Mouse (Mus musculus): ENCODE measurements around the gene Relt. TPM values are rescaled to one million over a fixed set of nuclear protein-coding genes. Genes with fewer than 3 reads are reported as not detected.

Relt gene
- polyA plus RNA-seq, 1 experiment from 2014 or later: 4.2 TPM

DNA sequence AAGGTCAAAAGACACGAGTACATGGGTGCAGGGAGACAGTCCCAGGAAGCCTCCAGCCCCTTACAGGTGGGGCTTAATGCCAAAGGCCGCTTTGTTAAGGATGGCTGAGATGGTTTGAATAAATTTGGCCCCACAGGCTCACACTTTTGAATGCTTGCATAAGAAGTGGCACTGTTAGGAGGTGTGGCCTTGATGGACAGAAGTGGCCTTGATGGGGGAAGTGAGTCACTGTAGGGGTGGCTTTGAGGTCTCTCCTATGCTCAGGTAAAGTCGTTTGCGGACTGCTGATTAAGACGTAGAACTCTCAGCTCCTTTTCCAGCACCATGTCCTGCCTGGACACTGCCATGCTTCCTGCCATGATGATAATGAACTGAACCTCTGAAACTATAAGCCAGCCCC is 34.6 kb upstream of the Relt start:
- Histone ChIP-seq H3K4me2 (replicated peaks) (no peak overlapping the region), H3K27me3 (no peaks in the 10 kb centered on the region), H3K9me3 (replicated peaks) (no peaks in the 10 kb centered on the region)

DNA sequence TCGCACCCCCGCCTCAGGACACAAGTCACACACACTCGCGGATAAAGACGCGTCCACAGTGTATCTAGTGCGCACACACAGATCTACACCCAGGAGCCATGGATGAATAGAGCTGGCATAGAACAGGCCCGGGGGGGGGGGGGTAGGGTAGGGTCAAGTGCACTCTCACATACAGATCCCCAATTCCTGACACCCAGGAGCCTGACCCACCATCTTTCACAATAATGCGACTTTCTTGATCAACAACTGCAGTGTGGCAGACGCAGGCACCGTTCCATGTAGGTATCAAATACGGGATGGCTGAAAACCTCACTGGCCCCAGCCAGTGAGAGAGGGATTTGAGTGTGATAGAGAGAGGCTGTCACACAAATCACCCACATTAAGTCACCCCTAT is 31.6 kb upstream of the Relt start:
- H3K4me3 ChIP-seq (replicated peaks): peak overlapping the region; percentile 51
- WGBS: 2% methylated on average over 11 of the region's 12 CpGs
- no peak for ATAC-seq (ENCODE audit: insufficient number of reproducible peaks, low FRiP score, low TSS enrichment, low read depth)

More for the DNA sequence above, 34.6 kb upstream of the Relt start:
- ATAC-seq (ENCODE audit: insufficient number of reproducible peaks, low FRiP score, low TSS enrichment, low read depth): no peak
- Histone ChIP-seq H3K9ac (no peak overlapping the region), H3K4me3 (replicated peaks) (no peak overlapping the region), H3K4me1 (peaks cover 31% of the 10 kb centered on the region), H3K36me3 (peaks cover 10% of the 10 kb centered on the region; the same call in 1 of the 2 replicates), H3K27ac (replicated peaks) (no peak overlapping the region)
- 80% methylated on average over 5 of the region's 5 CpGs for WGBS

DNA sequence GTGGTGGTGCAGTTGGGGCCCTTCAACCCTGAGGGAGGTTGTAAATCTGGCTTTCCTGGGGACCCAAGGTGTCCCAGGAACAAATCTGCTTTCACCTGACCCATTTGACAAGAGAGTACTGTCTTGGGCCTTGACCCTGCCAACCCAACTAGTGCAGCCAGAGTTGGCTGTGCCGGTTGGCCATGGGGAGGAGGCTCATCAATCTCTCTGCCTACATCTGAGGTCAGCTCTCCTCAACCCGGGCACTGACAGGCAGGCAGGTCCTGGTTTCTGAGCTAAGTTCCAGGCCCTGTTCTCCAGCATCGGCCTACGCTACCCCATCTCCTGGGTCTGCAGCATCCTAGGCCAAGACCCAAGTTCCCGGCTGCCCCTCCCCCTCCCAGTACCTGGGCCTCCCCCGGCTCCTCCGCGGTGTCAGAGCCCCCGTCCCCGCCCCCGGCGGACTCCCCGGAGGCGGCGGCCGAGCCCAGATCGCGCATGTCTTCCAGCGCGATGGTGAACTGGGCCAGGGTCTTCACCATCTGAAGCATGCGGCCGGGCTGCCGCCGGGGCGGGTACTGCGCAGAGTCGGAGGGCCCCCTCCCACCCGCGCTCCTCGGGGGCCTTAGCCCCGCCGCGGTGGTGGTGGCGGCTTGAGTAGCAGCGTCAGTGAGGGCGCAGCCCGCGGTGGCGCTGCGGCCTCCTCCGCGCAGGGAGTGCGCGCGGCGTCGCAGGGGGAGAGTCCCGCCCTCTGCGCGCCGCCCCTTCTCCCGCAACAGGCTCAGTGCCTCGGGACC is 31.0 kb upstream of the Relt start:
- H3K9ac ChIP-seq: peak overlapping the region; percentile 56
- no peaks in the 10 kb centered on the region for H3K27me3 ChIP-seq
- no peak overlapping the region for H3K27ac ChIP-seq (replicated peaks)
- H3K4me2 ChIP-seq (replicated peaks): peak overlapping the region; percentile 80
- peak; percentile 69 for ATAC-seq (ENCODE audit: insufficient number of reproducible peaks, low FRiP score, low TSS enrichment, low read depth)
- no peaks in the 10 kb centered on the region for H3K9me3 ChIP-seq (replicated peaks)
- peak overlapping the region; percentile 51 for H3K4me3 ChIP-seq (replicated peaks)
- WGBS: 4% methylated on average over 49 of the region's 53 CpGs
- peaks cover 38% of the 10 kb centered on the region for H3K4me1 ChIP-seq
- H3K36me3 ChIP-seq: peaks cover 23% of the 10 kb centered on the region

More for the DNA sequence above, 31.6 kb upstream of the Relt start:
- Histone ChIP-seq H3K27ac (replicated peaks) (no peak overlapping the region), H3K4me1 (peaks cover 38% of the 10 kb centered on the region), H3K27me3 (no peaks in the 10 kb centered on the region), H3K9me3 (replicated peaks) (no peaks in the 10 kb centered on the region), H3K4me2 (replicated peaks) (peak overlapping the region; percentile 80), H3K36me3 (peaks cover 17% of the 10 kb centered on the region), H3K9ac (peak overlapping the region; percentile 56; the same call in 1 of the 2 replicates)

DNA sequence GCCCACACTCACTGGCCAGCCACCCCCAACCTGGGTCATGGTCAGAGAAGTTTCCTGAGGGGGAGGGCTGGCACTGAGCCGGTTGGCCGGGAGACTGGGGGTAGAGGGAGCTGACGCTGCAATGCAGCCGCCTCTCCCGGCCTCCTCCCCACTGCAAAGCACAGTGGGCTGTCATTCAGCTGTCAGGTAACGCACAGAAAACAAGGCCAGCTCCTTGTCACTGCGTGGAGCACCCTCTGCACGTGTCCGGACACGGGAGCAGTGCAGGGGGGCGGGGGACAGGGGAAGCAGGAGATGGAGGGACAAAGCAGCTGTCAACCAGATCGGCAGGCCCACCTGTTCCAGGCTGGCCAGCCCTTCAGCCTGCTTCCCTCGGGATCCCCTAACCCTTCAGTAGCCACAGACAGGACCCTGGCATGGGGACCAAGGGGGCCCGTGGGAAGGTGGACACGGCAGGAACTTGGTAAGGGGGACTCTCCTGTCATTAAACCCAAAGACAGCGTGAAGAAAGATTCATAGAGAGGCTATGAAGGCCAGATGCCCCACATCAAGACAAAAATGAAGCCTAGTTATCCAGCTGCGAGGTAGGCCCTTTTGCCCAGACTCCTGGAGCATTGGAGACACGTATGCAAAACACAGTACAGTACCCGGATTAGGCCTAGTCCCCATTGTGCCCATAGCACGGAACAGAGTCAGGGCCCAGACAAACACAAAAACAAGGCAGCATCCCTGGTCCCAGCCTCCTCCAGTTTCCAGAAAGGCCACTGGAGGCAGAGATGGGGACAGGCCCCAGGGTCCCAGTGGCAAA is 30.2 kb upstream of the Relt start:
- H3K27ac ChIP-seq (replicated peaks): peak overlapping the region; percentile 29; the same call in 1 of the 2 replicates
- H3K4me2 ChIP-seq (replicated peaks): peak overlapping the region; percentile 80; the same call in 1 of the 2 replicates
- no peaks in the 10 kb centered on the region for H3K9me3 ChIP-seq (replicated peaks)
- ATAC-seq (ENCODE audit: insufficient number of reproducible peaks, low FRiP score, low TSS enrichment, low read depth): 0 out of 2 replicates have a peak, but pooled peaks have one; percentile 25
- peaks cover 38% of the 10 kb centered on the region for H3K4me1 ChIP-seq
- H3K4me3 ChIP-seq (replicated peaks): no peak overlapping the region
- H3K9ac ChIP-seq: no peak overlapping the region
- H3K36me3 ChIP-seq: peaks cover 31% of the 10 kb centered on the region
- no peaks in the 10 kb centered on the region for H3K27me3 ChIP-seq
- 51% methylated on average over 20 of the region's 20 CpGs for WGBS

DNA sequence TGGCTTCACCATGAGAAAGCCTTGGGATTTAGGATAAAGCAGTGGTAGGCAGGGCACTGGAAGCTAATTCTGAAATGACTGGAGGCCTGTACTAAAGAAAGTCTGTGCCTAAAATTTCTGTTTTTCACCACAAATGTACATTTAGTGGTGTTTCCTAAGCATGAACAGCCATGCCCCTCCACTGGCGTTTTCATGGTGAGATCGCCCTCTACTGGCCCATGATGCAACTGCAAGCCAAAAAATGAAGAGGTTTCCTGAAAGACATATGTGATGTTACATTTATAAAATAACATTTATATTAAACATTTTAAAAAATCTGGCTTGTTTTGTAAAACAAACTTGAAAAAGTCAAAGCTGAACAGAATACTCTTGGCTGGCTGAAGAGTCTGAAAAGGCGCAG is 23.3 kb upstream of the Relt start:
- ATAC-seq (ENCODE audit: insufficient number of reproducible peaks, low FRiP score, low TSS enrichment, low read depth): no peak
- Histone ChIP-seq H3K4me2 (replicated peaks) (no peak overlapping the region), H3K4me3 (replicated peaks) (no peak overlapping the region), H3K9me3 (replicated peaks) (no peaks in the 10 kb centered on the region), H3K4me1 (no peaks in the 10 kb centered on the region), H3K27me3 (no peaks in the 10 kb centered on the region), H3K9ac (no peak overlapping the region), H3K27ac (replicated peaks) (no peak overlapping the region), H3K36me3 (peaks cover 66% of the 10 kb centered on the region)
- WGBS: 28% methylated on average over 3 of the region's 3 CpGs

DNA sequence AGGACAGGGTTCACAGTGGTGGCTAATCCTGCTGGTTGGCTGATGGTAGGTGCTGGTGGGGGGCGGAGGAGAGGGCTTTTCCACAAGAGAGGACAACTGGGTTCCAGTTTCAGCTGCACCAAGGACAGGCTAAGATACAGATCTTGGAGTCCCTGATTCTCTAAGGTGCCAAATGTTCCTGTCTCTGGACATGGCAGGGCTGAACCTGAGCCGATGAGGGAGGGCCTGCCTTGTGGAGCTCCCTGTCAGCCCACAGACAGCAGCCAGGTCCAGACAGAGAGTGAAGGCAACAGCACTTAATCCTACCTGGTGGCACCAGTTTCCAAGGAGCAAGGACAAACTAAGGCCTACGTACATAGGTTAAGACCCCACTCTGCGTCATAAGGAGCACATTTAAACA is 21.2 kb upstream of the Relt start:
- H3K9me3 ChIP-seq (replicated peaks): no peaks in the 10 kb centered on the region
- peaks cover 77% of the 10 kb centered on the region for H3K36me3 ChIP-seq
- no peak overlapping the region for H3K9ac ChIP-seq
- H3K4me2 ChIP-seq (replicated peaks): no peak overlapping the region
- no peak overlapping the region for H3K27ac ChIP-seq (replicated peaks)
- no peak overlapping the region for H3K4me3 ChIP-seq (replicated peaks)
- ATAC-seq (ENCODE audit: insufficient number of reproducible peaks, low FRiP score, low TSS enrichment, low read depth): no peak
- H3K4me1 ChIP-seq: 0 out of 2 replicates have a peak, but pooled peaks cover 4% of the 10 kb centered on the region
- 95% methylated on average over 4 of the region's 4 CpGs for WGBS
- no peaks in the 10 kb centered on the region for H3K27me3 ChIP-seq

DNA sequence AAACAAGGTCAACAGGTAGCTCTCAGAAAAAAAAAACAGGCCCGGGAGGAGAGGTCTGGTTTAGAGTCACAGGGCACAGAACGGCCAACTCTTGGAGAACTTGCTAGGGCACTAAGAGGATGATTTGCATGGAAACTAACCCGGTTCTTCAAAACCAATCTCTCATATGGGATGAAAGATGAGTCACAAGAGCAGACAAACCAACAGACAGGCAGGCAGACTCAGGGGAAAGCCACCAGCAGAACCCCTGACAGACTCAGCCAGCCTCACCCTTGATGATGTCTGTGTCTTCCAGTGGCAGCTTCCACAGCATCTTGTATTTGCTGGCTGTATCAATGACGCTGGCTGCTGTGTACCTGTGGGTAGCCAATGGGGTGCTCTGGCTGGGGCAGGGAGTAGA is 18.7 kb upstream of the Relt start:
- WGBS: 85% methylated on average over 4 of the region's 4 CpGs
- ATAC-seq (ENCODE audit: insufficient number of reproducible peaks, low FRiP score, low TSS enrichment, low read depth): no peak
- no peak overlapping the region for H3K4me2 ChIP-seq (replicated peaks)
- no peaks in the 10 kb centered on the region for H3K27me3 ChIP-seq
- no peak overlapping the region for H3K27ac ChIP-seq (replicated peaks)
- 0 out of 2 replicates have a peak, but pooled peaks cover 4% of the 10 kb centered on the region for H3K4me1 ChIP-seq
- no peak overlapping the region for H3K4me3 ChIP-seq (replicated peaks)
- no peak overlapping the region for H3K9ac ChIP-seq
- H3K9me3 ChIP-seq (replicated peaks): no peaks in the 10 kb centered on the region
- peaks cover 90% of the 10 kb centered on the region for H3K36me3 ChIP-seq

DNA sequence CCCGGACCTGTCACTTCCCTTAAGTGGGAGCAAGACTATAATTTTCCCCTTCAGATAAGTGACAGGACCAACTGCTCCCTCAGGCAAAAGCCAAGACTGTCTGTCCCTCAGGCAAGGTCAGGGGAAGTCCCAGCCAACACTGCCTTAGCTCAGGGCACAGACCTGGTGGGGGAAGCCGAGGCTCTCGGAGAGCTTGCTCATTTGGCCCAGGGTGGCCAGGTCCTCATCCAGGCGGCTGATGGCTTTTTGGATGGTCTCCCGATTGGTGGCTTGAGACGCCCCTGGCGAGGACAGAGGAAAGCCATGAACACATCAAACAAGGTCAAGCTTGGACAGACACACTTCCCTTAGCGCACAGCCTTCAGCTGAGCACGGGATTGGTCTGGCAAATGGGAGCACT is 18.3 kb upstream of the Relt start:
- no peak for ATAC-seq (ENCODE audit: insufficient number of reproducible peaks, low FRiP score, low TSS enrichment, low read depth)
- Histone ChIP-seq H3K4me2 (replicated peaks) (no peak overlapping the region), H3K4me3 (replicated peaks) (no peak overlapping the region), H3K9ac (no peak overlapping the region), H3K27ac (replicated peaks) (no peak overlapping the region), H3K4me1 (0 out of 2 replicates have a peak, but pooled peaks cover 4% of the 10 kb centered on the region), H3K27me3 (no peaks in the 10 kb centered on the region), H3K9me3 (replicated peaks) (no peaks in the 10 kb centered on the region), H3K36me3 (peaks cover 93% of the 10 kb centered on the region)
- WGBS: 84% methylated on average over 9 of the region's 9 CpGs

DNA sequence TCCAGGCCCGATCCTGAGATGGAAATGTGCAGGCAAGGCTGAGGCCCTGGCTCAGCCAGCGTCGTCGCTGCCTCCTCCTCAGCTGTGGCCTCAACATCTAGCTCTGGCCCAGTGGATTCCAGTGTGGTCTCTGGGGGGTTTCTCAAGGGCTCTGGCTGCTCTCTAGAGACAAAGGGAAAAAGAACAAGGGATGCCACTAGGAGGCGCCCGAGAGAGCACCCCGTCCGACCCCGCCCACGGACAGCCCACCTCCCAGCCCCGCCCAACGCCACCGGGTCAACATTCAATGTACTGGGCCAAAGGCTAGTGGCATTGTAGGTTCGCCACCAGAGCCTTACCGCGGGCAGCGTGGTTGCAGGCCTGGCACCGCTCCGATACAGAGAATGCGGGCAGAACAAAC is 16.3 kb upstream of the Relt start:
- Histone ChIP-seq H3K27me3 (no peaks in the 10 kb centered on the region), H3K9ac (no peak overlapping the region), H3K36me3 (peaks cover 95% of the 10 kb centered on the region), H3K4me2 (replicated peaks) (no peak overlapping the region; the same call in 1 of the 2 replicates), H3K27ac (replicated peaks) (no peak overlapping the region), H3K4me1 (0 out of 2 replicates have a peak, but pooled peaks cover 4% of the 10 kb centered on the region), H3K9me3 (replicated peaks) (no peaks in the 10 kb centered on the region), H3K4me3 (replicated peaks) (no peak overlapping the region)
- 26% methylated on average over 20 of the region's 20 CpGs for WGBS
- ATAC-seq (ENCODE audit: insufficient number of reproducible peaks, low FRiP score, low TSS enrichment, low read depth): no peak

DNA sequence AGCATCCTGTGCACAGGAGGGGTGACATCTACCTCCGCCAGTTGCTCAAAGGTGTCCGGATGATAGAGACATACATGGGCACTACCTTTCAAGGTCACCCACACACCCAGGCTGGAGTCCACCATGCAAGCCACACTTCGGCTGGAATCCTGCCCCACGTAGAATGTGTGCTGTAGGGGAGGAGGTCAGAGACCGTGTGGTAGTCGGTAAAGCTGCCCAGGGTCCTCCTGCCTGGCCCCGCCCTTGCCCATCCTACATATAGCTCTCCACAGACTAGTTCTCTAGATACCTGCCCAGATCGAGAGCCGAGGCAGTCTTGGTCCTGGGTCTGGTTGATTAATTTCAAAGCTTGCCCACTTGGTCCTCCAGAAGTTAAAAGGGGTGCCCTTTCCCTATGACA is 13.5 kb upstream of the Relt start:
- H3K27me3 ChIP-seq: no peaks in the 10 kb centered on the region
- peaks cover 95% of the 10 kb centered on the region for H3K36me3 ChIP-seq
- no peak overlapping the region for H3K4me3 ChIP-seq (replicated peaks)
- H3K27ac ChIP-seq (replicated peaks): no peak overlapping the region
- H3K9ac ChIP-seq: no peak overlapping the region
- H3K9me3 ChIP-seq (replicated peaks): no peaks in the 10 kb centered on the region
- ATAC-seq (ENCODE audit: insufficient number of reproducible peaks, low FRiP score, low TSS enrichment, low read depth): no peak
- no peak overlapping the region for H3K4me2 ChIP-seq (replicated peaks)
- 89% methylated on average over 9 of the region's 9 CpGs for WGBS
- H3K4me1 ChIP-seq: 0 out of 2 replicates have a peak, but pooled peaks cover 4% of the 10 kb centered on the region

DNA sequence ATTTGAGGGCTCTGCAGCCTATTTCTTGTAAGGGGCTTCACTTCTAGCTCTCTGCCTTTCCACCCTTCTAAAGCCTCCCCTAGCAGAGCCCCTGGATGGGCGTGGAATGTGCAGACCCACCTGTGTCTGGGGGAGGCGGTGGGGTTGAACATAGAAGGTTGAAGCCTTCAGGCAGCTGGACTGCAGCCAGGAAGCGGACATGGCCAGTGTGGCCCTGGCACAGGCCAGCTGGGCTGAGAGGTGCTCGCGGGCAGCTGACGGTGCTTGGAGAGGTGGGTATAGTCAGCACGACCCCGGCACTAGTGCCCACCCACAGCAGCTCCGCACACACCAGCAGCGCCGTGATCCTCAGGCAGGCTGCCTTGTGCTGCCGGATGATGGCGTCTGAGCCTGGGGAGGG is 13.0 kb upstream of the Relt start:
- WGBS: 93% methylated on average over 13 of the region's 13 CpGs
- H3K27me3 ChIP-seq: no peaks in the 10 kb centered on the region
- no peak for ATAC-seq (ENCODE audit: insufficient number of reproducible peaks, low FRiP score, low TSS enrichment, low read depth)
- no peaks in the 10 kb centered on the region for H3K9me3 ChIP-seq (replicated peaks)
- H3K27ac ChIP-seq (replicated peaks): no peak overlapping the region
- 0 out of 2 replicates have a peak, but pooled peaks cover 4% of the 10 kb centered on the region for H3K4me1 ChIP-seq
- H3K36me3 ChIP-seq: peaks cover 95% of the 10 kb centered on the region
- H3K4me3 ChIP-seq (replicated peaks): no peak overlapping the region
- H3K9ac ChIP-seq: no peak overlapping the region
- H3K4me2 ChIP-seq (replicated peaks): no peak overlapping the region

All from embryonic facial prominence, embryonic 15.5 days (tissue).